ENCODE assay signal across 9 mouse cellular contexts in the genomic region with DNA sequence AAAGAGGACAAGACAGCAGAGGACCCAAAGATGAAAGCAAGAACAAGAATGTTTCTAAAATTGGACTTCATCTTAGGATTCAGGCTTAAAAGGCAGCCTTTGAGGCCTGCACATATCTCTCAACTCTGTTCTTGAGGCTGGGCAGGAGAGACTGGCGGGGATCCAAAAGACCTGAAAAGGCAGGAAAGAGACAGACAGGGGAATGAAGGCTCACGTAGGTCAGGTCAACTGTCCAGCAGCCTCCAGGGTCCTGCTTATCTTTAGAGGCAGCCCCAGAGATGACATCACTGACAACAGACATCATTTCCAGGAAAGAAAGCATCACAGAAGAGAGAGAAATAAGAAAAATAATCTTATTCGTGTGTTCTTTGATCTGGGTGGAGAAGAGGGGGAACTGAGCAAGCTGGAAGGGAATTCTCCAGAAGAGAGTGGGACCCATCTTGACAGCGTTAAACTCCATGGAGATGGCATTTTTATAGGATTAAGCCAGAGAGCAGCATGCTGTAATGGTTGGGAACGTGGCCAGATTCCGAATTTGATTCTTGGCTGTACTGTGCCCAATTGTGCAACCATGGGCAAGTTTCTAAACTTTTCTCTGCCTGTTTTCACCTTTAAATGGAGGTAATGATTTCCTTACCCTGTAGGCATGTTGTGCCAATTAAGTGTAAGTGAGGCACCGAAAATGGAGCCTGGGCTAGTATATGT.
A peak's percentile ranks its signal among the peaks of the same experiment; 100 is the strongest.
DNase-seq lines count a peak whose midpoint lies in the region; ATAC-seq and TF ChIP-seq lines count a peak whose summit lies in the region.
"Had no signal": no experiment of that assay in that cellular context is flagged by ENCODE, and none has a peak within 500 bp of the region (broad histone marks: within the 10 kb centered on the region; RNA-seq: fewer than 3 reads in every experiment).

No protein-coding gene starts in this region.

- no peak for TF ChIP-seq EP300 in stomach, postnatal 0 days (optimal IDR thresholded peaks at IDR 0.05)

- no peak overlapping the region for H3K4me2 ChIP-seq in hindbrain, embryonic 15.5 days
- no peak overlapping the region for H3K4me2 ChIP-seq in stomach, postnatal 0 days (replicated peaks; ENCODE audit: low read depth)

- no peaks in the 10 kb centered on the region for H3K27me3 ChIP-seq in hindbrain, embryonic 15.5 days
- H3K27me3 ChIP-seq in hindbrain, embryonic 10.5 days (ENCODE audit: insufficient read depth, poor library complexity, severe bottlenecking), result no peaks in the 10 kb centered on the region
- H3K27me3 ChIP-seq in stomach, postnatal 0 days (ENCODE audit: control insufficient read depth, insufficient read depth, low read length), result no peaks in the 10 kb centered on the region

- H3K9me3 ChIP-seq in hindbrain, embryonic 15.5 days, result no peaks in the 10 kb centered on the region
- no peaks in the 10 kb centered on the region for H3K9me3 ChIP-seq in hindbrain, embryonic 10.5 days
- no peaks in the 10 kb centered on the region for H3K9me3 ChIP-seq in stomach, postnatal 0 days (ENCODE audit: control insufficient read depth, low read length)

- no peak overlapping the region for H3K9ac ChIP-seq in hindbrain, embryonic 15.5 days
- no peak overlapping the region for H3K9ac ChIP-seq in stomach, postnatal 0 days (ENCODE audit: low read length)

- no peak overlapping the region for H3K4me3 ChIP-seq in hindbrain, embryonic 15.5 days
- H3K4me3 ChIP-seq in hindbrain, embryonic 10.5 days, result no peak overlapping the region
- no peak overlapping the region for H3K4me3 ChIP-seq in stomach, postnatal 0 days (ENCODE audit: low read depth, low read length)

- peak; percentile 11; the same call in 1 of the 2 replicates for ATAC-seq in hindbrain, embryonic 15.5 days (ENCODE audit: low FRiP score, low read depth)
- no peak for ATAC-seq in stomach, postnatal 0 days (ENCODE audit: low FRiP score, low TSS enrichment)

- no peak overlapping the region for H3K27ac ChIP-seq in hindbrain, embryonic 15.5 days (replicated peaks)
- no peak overlapping the region for H3K27ac ChIP-seq in hindbrain, embryonic 10.5 days
- no peak overlapping the region for H3K27ac ChIP-seq in stomach, postnatal 0 days (replicated peaks)
- H3K27ac ChIP-seq: kidney, postnatal 0 days had no signal

- 74% methylated on average over 7 of the region's 7 CpGs for WGBS in hindbrain, embryonic 15.5 days
- WGBS in hindbrain, embryonic 10.5 days, result 84% methylated on average over 7 of the region's 7 CpGs
- WGBS in stomach, postnatal 0 days, result 61% methylated on average over 7 of the region's 7 CpGs

- no peak for TF ChIP-seq CTCF in stomach, postnatal 0 days (IDR thresholded peaks at IDR 0.05; ENCODE audit: low read depth)

- 0 out of 2 replicates have a peak, but pooled peaks cover 2% of the 10 kb centered on the region for H3K4me1 ChIP-seq in hindbrain, embryonic 15.5 days (replicated peaks)
- H3K4me1 ChIP-seq in hindbrain, embryonic 10.5 days (replicated peaks), result no peaks in the 10 kb centered on the region
- no peaks in the 10 kb centered on the region for H3K4me1 ChIP-seq in stomach, postnatal 0 days (replicated peaks; ENCODE audit: control insufficient read depth, insufficient read depth)

- no peak for DNase-seq in hindbrain, embryonic 10.5 days (ENCODE audit: low spot score)
- DNase-seq in urinary bladder, postnatal 14 days (ENCODE audit: low spot score), result peak; percentile 44
- no peak for DNase-seq in urinary bladder, adult 2 months (ENCODE audit: low spot score)
- DNase-seq in fat pad, adult 2 months (ENCODE audit: extremely low read depth, low read depth, low spot score), result peak; percentile 46
- no peak for DNase-seq in stomach, postnatal 0 days (ENCODE audit: low spot score)
- no peak for DNase-seq in spleen, postnatal 4 days (ENCODE audit: low spot score in 2 of 2)
- no peak for DNase-seq in thymus, postnatal 0 days (ENCODE audit: low spot score)

- no peaks in the 10 kb centered on the region for H3K36me3 ChIP-seq in hindbrain, embryonic 15.5 days
- no peaks in the 10 kb centered on the region for H3K36me3 ChIP-seq in hindbrain, embryonic 10.5 days
- no peaks in the 10 kb centered on the region for H3K36me3 ChIP-seq in stomach, postnatal 0 days (ENCODE audit: control insufficient read depth, insufficient read depth, low read length)

Comparison
In these comparisons a context has a peak if more than half of its experiments do, and no peak if none do; other contexts are left out.
1. DNase-seq: peak in urinary bladder, postnatal 14 days (single experiment) and fat pad, adult 2 months (single experiment); none in hindbrain, embryonic 10.5 days (single experiment), urinary bladder, adult 2 months (single experiment), stomach, postnatal 0 days (single experiment), spleen, postnatal 4 days (0 of 2) and thymus, postnatal 0 days (single experiment).